Mouse (Mus musculus): Measurements from ENCODE around the gene Dpp6.

Gene Dpp6

DNA sequence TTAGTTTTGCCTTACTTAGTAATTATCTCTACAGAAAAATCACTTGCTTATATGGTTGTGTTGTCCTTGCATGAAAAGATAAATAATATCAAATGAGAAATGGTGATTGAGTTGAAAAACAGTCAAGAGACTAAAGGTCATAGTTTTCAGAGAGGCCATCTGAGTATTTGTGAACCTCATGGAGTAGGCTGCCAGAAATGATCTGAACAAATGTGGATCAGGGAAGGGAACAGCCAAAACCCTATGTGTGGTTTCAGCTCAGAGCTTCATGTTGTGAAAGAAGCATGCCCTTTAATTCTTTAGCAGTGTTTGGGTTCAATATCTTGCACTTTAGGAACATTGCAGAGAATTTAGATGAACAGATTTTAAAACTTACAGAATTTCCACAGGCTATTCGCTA, 458.9 kb downstream of the Dpp6 start:
- DNase-seq (ENCODE audit: low read depth, low spot score), result no peak

DNA sequence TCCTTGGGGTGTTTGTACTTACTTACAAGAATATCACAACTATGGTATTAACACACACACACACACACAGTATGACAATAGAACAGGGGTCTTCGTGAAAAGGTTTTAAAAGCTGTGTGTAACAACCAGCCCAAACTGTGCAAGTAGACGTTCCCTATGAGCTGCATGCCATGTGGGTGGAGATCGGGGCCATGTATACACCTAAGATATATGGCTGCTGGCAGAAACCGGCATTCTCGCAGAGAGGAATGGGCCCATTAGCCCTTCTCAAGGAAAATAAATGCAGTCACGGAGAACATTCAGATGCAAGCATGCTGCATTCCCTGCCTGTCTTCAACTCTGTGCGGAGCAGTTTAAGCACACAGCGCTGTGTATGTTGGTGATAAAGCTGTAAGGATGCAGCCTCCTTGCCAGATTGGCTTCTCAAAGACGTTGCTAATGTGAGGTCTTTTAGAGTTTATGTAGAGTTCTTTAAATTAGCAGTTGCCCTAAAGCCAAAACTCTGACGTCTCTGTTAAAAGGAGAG, 461.2 kb downstream of the Dpp6 start:
- no peak for DNase-seq (ENCODE audit: low read depth, low spot score)

DNA sequence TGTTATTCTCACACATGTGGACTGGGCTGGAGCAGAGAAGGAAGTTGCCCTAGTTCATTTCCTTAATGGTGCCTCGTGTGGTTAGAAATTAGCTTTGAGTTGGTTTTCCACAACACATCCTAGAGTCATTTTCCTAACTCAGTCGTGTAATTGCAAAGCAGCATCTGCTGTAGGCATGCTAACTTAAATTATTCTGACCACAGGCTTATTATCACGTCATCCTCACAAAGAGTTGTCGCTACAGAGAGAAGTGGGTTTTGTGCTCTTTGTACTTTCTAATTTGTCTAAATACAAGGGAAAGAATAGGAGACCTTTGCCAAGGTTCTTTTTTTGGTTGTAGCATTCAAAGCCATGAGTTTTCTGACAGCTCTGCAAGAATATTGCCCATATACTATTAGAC, 469.9 kb downstream of the Dpp6 start:
- DNase-seq (ENCODE audit: low read depth, low spot score), result no peak

DNA sequence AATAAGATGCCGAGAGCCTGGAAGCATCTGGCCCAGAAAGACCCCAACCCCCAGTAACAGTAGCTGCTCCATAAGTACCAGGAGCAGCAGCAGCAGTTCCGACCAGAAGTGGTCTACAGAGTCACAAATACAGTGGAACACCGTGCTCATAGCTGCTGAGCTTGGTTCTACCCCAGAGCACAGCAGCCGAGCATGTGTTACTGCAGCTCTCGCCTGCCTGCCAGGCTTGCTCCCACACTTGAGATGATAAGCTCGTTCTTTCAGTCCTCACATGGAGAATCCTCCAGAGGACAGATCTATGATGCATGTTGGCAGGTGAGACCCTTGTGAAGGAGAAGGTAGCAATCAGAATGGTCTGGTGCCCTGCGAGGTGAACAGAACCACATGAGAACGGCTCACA, 474.4 kb downstream of the Dpp6 start:
- no peak for DNase-seq (ENCODE audit: low read depth, low spot score)

DNA sequence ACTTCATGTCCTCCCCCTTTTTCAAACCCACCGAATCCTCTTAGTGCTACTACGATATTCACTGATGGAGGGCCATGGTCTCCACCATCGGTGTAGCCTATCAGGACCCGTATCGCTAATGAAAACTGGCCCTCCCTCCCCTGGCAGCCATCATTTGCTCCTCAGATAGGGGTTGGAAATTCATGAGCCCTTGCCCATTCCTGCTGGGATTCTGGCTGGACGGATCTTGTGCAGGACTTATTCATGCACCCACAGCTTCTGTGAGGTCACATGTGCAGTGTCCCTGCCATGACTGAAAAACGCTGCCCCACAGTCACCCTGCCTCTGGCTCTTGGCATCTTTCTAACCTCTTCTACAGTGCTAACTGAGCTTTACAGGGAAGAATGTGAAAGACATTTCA, 475.2 kb downstream of the Dpp6 start:
- no peak for DNase-seq (ENCODE audit: low read depth, low spot score)

DNA sequence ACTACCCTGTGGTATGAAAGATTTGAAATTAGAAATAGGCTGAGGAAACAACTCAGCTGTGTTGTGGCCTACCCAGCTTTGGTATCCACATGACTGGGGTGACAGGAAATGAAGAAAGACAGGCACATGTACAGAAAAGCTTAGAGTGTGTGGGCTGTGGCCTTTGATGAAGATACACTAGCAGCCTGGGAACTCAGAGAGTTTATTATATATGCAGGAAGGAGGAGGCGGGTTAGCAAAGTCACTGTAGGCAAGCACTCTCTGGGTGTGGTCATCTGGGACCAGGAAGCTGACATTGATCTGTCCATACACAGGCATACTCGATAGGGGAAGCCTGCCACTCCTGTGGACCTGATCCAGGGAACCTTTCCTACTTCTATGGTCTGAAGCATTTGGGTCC, 487.1 kb downstream of the Dpp6 start:
- DNase-seq (ENCODE audit: low read depth, low spot score), result no peak

DNA sequence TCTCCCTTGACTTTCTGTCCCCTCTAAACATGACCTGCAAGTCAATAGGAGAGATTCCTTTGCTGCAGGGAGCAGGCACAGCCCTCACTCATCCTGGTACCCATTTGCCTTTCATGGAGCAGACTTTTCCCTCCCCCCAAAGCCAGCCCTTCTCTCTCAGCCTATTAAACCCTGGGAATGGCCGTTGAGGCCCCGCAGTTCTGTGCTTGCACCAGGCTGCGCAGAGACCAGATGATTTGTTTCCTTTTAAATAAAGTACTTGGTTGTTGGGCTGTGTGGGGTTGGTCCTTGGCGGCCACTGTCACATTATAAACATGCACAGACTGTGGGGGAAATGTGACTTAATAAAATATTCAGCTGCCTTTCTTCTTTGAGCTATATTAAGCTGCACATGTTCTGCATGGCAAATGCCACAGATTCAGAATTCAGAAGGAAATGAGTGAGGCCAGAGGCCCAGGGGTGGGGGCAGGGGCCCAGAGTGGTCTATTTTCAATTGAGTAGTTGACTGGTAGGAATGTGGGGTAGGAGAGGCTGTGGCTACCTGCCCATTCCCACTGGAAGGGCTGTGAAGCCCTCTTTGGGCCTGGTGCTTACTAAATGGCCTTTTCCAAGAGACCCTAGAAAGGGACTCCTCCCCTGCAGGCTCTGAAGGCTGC, 489.6 kb downstream of the Dpp6 start:
- no peak for DNase-seq (ENCODE audit: low read depth, low spot score)

DNA sequence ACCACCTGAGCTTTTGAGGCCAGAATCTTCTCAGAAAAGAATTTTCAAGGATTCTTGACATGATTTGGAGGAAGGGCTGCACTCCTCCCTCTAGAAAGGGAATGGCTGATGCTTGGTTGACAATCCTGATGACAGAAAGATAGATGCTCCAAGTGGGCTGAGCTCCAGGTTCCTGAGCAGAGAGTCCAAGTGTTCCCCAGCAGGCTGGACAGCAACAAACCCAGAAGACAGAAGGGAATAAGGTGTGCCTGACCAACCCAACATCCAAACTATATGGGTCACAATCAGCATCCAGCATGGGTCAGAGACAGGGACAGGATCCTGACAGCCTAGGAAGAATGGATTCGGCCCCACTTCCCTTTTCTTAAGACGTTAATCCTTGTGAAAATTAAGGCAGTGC, 493.2 kb downstream of the Dpp6 start:
- DNase-seq (ENCODE audit: low read depth, low spot score), result no peak

DNA sequence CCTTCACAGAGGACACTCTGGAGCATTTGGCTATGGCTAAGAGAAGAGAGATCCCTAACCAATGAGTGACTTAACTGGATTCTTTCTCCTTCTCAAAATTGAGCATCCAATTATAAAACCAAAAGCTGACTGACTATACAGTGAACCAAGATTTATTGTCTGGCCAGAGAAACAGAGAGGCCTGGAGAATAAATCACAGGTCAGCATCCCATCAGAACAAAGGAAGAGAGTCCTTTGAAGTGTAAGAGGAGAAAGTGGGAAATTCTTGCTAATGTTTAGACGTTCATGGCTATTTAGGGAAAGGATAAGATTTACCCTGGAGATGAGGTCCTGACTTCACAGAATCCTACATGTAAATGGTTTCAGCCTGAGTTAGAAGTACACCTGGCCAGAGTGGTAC, 499.7 kb downstream of the Dpp6 start:
- no peak for DNase-seq (ENCODE audit: low read depth, low spot score)

DNA sequence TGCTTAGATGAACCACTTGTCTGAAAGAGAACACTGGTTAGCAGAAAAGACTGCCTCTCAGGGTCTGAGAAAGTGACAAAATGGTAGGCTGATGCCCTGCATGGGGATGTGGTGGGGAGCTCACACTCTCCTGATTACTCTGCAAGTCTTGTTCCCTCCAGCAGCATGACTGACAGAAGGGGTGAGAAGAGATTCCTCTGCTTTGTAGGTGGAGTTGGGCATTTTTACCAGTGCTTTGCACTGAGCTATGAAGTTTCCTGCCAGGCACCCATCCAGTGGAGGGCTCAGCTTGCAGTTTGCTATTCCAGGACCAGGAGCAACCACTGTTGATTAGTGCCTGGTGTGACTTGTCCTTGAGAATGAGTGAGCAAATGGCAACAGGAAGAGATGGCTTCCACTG, 500.3 kb downstream of the Dpp6 start:
- DNase-seq (ENCODE audit: low read depth, low spot score), result peak; percentile 48

DNA sequence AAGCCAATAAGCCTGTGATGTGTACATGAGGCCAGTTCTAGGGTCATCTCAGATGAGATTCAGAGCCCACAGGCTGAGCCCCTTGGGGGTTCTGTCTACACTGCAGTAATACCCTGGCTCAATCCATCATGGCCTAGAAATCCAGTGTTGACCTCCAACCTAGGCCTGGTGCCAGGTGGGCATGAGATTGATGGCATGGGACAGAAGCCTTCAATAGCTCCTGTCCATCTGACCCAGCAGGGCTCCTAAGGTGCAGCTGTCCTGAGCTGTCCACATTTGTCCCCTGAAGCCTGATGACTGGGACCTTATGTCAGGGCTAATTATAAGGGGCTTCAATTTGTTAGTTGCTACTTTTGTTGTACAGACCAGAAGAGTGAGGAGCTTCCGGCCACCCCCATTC, 500.8 kb downstream of the Dpp6 start:
- DNase-seq (ENCODE audit: low read depth, low spot score), result peak; percentile 30

DNA sequence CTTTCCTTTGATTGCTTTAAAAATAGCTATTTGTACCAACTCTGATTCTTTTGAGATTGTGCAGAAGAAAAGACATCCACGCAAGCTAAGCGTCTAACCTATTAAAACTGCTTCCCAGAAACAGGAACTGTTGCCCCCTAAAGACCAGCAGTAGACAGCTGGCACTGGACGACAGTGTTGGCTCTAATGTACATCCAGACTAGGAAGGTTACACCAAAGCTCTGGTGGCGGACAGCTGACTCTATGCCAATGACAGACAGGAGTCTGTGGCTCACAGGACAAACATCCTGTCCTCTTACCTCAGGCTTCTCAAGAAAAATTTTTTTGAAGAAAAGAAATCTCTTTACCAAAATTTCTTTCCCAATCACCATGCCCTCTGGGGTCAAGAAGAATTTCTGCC, 502.7 kb downstream of the Dpp6 start:
- peak; percentile 12 for DNase-seq (ENCODE audit: low read depth, low spot score)

DNA sequence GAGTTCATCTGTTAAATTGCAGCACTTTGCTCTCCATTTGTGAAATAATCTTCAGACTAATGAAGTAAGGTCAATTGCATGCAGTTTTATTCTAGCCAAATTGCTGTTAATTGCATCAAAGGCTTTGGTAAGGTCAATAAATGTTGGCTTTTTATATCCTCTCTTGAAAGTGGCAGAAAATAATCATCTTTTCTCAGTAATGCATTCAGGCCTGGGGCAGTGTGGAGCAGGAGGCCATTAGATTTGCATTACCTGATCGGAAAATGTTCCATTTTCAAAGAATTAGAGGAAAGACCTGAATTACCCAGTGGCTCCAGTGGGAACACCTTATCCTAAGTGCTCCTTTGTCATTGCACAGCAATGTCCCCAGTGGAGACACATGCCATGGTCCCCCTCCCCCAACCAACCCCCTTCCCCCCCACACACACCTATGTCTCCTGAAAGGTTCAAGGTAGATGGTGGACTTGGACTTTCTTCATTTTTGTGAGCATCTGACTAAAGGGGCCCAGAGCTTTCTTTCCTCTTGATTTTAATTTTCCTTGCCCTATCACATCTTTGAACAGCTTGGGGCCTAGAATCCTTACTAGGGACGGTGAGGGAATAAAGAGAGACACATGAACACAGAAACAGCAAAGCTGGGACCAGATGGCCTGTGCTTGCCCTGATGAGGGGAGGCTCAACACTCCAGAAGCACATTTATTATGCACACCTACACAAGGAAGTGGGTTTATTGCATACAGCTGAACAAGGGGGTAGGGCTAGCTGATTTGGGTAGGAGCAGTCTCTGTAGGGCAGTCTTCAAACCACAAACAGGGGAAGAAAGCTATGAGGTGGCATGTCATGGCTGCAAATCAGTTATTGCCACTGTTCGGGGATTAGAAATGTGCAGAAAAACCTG, 506.1 kb downstream of the Dpp6 start:
- no peak for DNase-seq (ENCODE audit: low read depth, low spot score)

DNA sequence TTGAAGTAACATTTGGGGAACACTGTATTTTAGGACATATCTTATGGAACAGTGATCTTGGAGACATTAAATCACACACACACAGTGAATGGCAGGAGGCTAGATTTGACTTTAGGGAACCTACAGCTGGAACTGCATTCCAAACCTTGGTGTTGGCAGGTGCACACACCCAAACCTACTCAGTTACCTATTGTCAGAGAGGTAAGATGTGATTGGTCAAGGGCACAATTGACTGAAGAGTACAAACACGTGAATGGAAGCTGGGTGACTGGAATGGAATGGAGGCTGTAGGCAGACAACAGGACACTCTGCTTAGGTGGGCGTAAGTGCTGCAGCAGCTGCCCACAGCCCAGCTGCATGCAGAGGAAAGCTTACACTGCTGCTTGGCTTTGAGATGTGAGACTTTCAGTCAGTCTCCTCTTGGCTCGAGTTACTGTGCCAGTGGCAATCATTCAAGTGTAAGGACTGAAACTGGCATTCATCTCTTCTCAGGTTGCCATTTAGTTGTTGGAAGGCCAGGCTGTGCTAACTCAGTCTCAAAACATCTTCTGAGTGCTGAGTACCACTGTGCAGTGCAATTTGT, 507.4 kb downstream of the Dpp6 start:
- DNase-seq (ENCODE audit: low read depth, low spot score), result peak; percentile 64

DNA sequence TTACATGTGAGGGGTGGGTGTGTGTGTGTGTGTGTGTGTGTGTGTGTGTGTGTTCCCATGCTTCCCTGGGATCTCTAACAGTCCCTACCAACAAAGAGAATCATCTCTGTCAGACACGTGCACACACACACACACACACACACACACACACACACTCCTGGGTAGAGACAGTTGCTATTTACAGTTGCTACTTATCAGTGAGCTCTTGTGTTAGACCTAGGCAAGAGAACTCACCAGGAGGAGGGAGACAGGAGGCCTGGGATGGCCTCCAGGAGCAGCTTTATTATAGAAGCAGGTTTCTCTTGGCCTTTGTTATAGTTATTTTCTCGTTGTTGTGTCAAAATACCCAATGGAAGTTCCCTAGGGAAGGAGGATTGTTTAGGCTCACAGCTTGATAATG, 519.7 kb downstream of the Dpp6 start:
- no peak for DNase-seq (ENCODE audit: low read depth, low spot score)

DNA sequence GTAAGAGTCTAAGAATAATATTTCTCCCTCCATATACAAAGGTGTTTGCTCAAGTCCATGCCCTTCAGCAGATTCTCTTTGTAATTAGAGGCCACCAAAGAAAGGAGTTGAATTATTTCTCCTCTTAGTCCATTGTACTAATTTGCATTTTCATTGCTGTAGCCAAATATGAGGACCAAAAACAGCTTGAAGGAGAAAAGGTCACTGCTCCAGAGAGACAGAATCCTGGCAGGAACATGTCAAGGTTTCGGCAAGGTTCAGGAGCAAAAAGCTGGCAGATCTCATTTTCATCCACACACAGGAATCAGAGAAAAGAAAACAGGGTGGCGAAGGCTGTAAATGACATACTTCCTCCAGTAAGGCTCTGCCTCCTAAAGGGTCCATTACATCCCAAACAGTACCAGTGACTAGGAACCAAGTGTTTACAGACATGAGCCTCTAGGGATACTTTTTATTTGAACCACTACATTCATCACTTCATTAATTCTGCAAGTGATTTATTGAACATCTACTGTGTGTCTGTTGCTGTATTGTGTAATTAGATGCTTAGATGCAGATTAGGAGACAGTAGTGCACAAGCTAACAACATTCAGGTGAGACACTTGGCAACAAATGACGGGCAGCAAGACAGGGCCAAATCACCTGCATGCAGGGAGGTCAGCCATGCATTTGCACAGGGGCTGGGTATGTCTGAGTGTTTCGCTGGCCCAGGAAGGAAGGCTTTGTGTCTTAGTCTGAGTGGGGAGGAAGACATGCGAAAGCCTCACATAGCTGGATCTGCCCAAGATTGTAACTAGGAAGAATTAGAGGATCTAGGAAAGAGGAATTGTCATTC, 522.4 kb downstream of the Dpp6 start:
- DNase-seq (ENCODE audit: low read depth, low spot score), result no peak

DNA sequence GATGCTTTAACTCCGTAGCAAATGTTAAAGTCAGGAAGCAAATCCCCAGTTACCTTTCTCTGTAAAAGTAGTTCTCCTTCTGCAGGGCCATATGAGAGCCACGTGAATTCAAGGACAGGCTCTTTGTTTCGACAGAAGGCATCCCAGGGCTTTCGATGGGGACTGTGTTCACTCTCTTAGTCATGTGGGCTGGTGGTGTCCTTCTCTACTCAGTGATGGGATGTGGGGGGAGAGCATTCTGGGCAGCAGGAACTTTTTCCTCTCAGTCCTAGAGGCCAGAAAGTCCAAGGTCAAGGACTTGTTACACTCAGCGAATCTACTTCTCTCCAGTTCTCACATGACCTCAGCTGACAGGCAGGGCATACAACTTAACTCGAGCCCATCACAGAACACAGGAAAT, 525.3 kb downstream of the Dpp6 start:
- no peak for DNase-seq (ENCODE audit: low read depth, low spot score)

DNA sequence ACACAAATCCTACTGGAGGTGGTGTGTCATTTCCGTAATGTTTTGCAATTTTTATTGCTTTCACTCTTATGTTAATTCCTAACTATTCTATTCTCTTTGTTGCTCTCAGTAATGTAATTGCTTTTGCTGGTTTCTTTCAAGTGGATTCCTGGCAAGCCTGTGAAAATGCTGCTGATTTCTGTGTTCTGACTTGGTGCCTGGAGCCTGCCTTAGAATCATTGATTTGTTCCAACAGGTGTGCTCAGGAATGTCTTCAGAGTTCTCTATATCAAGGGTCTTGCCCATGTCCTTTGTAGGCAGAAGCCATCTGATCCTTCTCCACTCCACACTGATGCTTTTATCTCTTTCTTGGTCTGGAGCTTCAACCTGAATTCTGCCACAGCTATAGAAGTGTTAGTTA, 526.6 kb downstream of the Dpp6 start:
- DNase-seq (ENCODE audit: low read depth, low spot score), result no peak

DNA sequence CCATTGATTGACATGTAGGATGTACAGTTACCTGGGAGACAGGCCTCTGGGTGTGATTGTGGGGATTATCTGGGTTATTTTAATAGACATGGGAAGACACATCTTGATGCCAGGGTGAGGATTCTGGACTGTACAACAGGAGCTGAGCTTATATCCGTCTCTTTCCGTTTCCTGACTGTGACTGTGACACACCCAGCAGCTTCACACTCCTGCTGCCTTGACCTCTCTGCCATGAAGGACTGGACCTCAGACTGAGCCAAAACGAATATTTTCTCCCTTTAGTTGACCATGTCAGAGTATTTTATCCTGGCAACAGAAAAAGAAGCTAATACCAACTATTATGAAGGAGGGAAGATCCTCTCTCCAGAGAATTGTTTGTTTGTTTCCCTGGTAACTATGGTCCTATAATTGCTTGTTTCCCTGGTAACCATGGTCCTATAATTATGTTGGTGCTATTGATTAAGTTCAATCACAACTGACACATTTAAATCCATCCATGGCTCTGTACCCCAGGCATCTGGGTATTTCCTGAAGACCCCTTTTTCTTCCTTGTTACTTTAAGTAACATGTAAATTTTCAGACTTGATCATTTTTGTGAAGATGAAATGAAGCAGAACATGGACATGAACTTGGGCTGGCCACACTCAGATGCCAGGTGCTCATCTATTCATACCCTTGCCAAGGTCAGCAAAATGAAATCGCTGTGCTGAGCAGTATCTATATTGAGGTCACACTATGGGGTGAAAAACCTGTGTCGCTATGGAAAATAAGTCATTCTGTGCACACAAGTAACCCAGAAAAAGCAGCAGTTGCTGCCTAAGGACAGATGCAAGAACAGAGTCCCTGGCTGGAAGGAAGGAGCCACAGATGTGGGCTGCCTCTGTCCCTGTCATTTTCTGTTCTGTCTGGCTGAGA, 531.4 kb downstream of the Dpp6 start:
- DNase-seq (ENCODE audit: low read depth, low spot score), result no peak

DNA sequence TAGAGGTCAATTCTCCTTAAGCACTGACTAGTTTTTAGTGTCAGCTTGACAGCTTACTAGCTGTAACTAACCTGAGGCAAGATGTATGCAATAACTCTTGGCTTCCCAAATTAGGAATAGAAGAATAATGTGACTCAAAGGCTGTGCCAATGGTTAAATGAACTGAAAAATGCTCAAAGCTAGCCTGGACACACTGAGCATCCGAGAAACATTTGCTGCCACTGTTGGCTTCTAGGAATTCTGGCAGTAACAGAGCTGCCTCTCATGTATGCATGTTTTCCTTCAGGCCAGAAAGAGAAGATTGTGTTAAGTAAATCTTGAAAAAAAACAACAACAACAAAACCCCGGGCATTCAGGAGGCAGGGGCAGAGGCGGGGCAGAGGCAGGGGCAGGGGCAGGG, 540.6 kb downstream of the Dpp6 start:
- DNase-seq (ENCODE audit: low read depth, low spot score), result no peak

DNA sequence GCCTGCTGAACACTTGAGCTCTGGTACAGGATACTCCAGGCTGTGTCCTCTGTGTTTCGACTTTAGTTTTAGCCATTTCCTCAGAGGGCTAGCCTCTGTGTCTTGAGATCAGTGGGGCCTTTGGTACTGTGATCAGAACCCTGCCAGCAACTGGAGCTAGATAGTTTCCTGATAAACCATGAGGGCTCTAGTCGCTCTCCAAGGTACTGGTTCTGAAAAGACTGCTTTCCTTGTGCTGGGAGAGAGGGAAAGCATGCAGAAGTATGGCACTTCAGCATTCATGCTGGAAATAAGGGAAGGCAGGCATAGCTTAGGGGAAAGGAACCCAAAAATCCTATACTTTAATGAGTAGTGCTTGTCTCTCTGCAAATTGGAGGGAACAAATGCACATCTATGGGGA, 548.9 kb downstream of the Dpp6 start:
- DNase-seq (ENCODE audit: low read depth, low spot score), result no peak

Measured in skeletal muscle tissue, adult 2 months (tissue).